In the genomic region with DNA sequence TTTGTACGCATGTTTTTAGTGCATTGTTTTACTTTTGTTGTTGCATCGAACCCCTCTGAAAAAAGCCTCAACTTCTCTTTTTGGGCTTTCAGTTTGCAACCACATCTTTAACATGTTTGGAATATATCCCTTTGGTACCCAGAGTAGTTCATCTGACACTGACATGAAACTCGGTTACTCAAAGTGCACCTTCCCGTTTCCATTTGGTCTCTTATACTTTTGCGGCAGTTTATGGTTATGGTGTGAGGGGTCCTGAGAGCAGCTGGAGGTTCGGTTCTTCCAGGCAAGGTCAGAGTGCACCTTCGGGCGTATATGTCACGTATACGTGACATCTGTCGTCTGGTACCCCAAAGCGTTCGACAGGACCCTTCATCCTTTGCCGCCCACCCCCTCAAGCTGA, we compare ENCODE assay signal across 8 mouse cellular contexts. TPM values are rescaled to one million over a fixed set of nuclear protein-coding genes. Genes with fewer than 3 reads are reported as not detected.
DNase-seq lines count a peak whose midpoint lies in the region; ATAC-seq and TF ChIP-seq lines count a peak whose summit lies in the region.

No protein-coding gene starts in this region.

- H3K36me3 ChIP-seq in liver, adult 2 months (ENCODE audit: control insufficient read depth, insufficient read depth, low read length), result no peaks in the 10 kb centered on the region
- H3K36me3 ChIP-seq in embryonic facial prominence, embryonic 14.5 days (ENCODE audit: control insufficient read depth, insufficient read depth, low read length), result no peaks in the 10 kb centered on the region
- peaks cover 3% of the 10 kb centered on the region; the same call in 1 of the 2 replicates for H3K36me3 ChIP-seq in intestine, postnatal 0 days (ENCODE audit: control insufficient read depth, insufficient read depth)
- H3K36me3 ChIP-seq in neural tube, embryonic 13.5 days, result no peaks in the 10 kb centered on the region

- no peak for DNase-seq in liver, adult 2 months (ENCODE audit: extremely low read depth, low read depth, low spot score)
- no peak for DNase-seq in liver
- DNase-seq in embryonic facial prominence, embryonic 14.5 days (ENCODE audit: low spot score), result no peak
- DNase-seq in thymus, postnatal 36 days, result no peak
- DNase-seq in urinary bladder, adult 2 months (ENCODE audit: low spot score), result no peak
- no peak for DNase-seq in adrenal gland, postnatal 36 days

- TF ChIP-seq CTCF in liver, adult 2 months (IDR thresholded peaks at IDR 0.05; ENCODE audit: low read depth, low read length), result no peak
- no peak for TF ChIP-seq CTCF in intestine, postnatal 0 days (IDR thresholded peaks at IDR 0.05; ENCODE audit: low read depth)

- H3K27me3 ChIP-seq in liver, adult 2 months (ENCODE audit: control insufficient read depth, insufficient read depth, low read length), result no peaks in the 10 kb centered on the region
- H3K27me3 ChIP-seq in embryonic facial prominence, embryonic 14.5 days (replicated peaks; ENCODE audit: control insufficient read depth, insufficient read depth, low read length), result peaks cover 68% of the 10 kb centered on the region
- H3K27me3 ChIP-seq in intestine, postnatal 0 days (replicated peaks; ENCODE audit: control insufficient read depth, insufficient read depth, low read length), result peaks cover 22% of the 10 kb centered on the region
- H3K27me3 ChIP-seq in neural tube, embryonic 13.5 days, result peaks cover 73% of the 10 kb centered on the region

- no peaks in the 10 kb centered on the region for H3K79me2 ChIP-seq in liver, adult 2 months (ENCODE audit: control insufficient read depth, insufficient read depth, low read length)

- peaks cover 6% of the 10 kb centered on the region for H3K4me1 ChIP-seq in liver, adult 2 months (ENCODE audit: control insufficient read depth, insufficient read depth, low read length)
- peaks cover 4% of the 10 kb centered on the region; the same call in 1 of the 2 replicates for H3K4me1 ChIP-seq in embryonic facial prominence, embryonic 14.5 days (ENCODE audit: control insufficient read depth, insufficient read depth, low read length)
- peaks cover 3% of the 10 kb centered on the region; the same call in 1 of the 2 replicates for H3K4me1 ChIP-seq in intestine, postnatal 0 days (replicated peaks; ENCODE audit: control insufficient read depth, insufficient read depth, low read length)
- H3K4me1 ChIP-seq in neural tube, embryonic 13.5 days (replicated peaks), result peaks cover 21% of the 10 kb centered on the region

- no peak for TF ChIP-seq POLR2A in liver, adult 2 months (IDR thresholded peaks at IDR 0.05; ENCODE audit: extremely low read depth, insufficient read depth, low read length)

- no peaks in the 10 kb centered on the region for H3K9me3 ChIP-seq in embryonic facial prominence, embryonic 14.5 days (ENCODE audit: control insufficient read depth, low read length)
- no peaks in the 10 kb centered on the region for H3K9me3 ChIP-seq in intestine, postnatal 0 days (ENCODE audit: control insufficient read depth)
- H3K9me3 ChIP-seq in neural tube, embryonic 13.5 days, result no peaks in the 10 kb centered on the region

- H3K27ac ChIP-seq in liver, adult 2 months (replicated peaks; ENCODE audit: insufficient read depth, low read depth, low read length), result no peak overlapping the region
- no peak overlapping the region for H3K27ac ChIP-seq in embryonic facial prominence, embryonic 14.5 days (replicated peaks; ENCODE audit: low read depth, low read length)
- peak overlapping the region; percentile 98; the same call in 1 of the 2 replicates for H3K27ac ChIP-seq in intestine, postnatal 0 days (ENCODE audit: low read depth, low read length)
- H3K27ac ChIP-seq in neural tube, embryonic 13.5 days (replicated peaks), result no peak overlapping the region

- peak overlapping the region; percentile 70; the same call in 1 of the 2 replicates for H3K4me3 ChIP-seq in liver, adult 2 months (ENCODE audit: insufficient read depth, low read depth, low read length)
- H3K4me3 ChIP-seq in embryonic facial prominence, embryonic 14.5 days (ENCODE audit: low read depth, low read length), result peak overlapping the region; percentile 60
- H3K4me3 ChIP-seq in intestine, postnatal 0 days (ENCODE audit: low read depth, low read length), result peak overlapping the region; percentile 74
- peak overlapping the region; percentile 72 for H3K4me3 ChIP-seq in neural tube, embryonic 13.5 days

- ATAC-seq in embryonic facial prominence, embryonic 14.5 days (ENCODE audit: low read depth), result no peak
- ATAC-seq in intestine, postnatal 0 days, result no peak
- no peak; the same call in 1 of the 2 replicates for ATAC-seq in neural tube, embryonic 13.5 days (ENCODE audit: low read depth)

- WGBS in liver, adult 2 months, result 37% methylated on average over 14 of the region's 14 CpGs
- 16% methylated on average over 14 of the region's 14 CpGs for WGBS in embryonic facial prominence, embryonic 14.5 days
- 21% methylated on average over 14 of the region's 14 CpGs for WGBS in intestine, postnatal 0 days
- 16% methylated on average over 14 of the region's 14 CpGs for WGBS in neural tube, embryonic 13.5 days

- no peak overlapping the region for H3K9ac ChIP-seq in liver, adult 2 months (ENCODE audit: low read depth, low read length)
- peak overlapping the region; percentile 68; the same call in 1 of the 2 replicates for H3K9ac ChIP-seq in embryonic facial prominence, embryonic 14.5 days (ENCODE audit: low read depth, low read length)
- no peak overlapping the region for H3K9ac ChIP-seq in intestine, postnatal 0 days (ENCODE audit: low read depth, low read length)
- peak overlapping the region; percentile 80 for H3K9ac ChIP-seq in neural tube, embryonic 13.5 days

- peak overlapping the region; percentile 97 for H3K4me2 ChIP-seq in embryonic facial prominence, embryonic 14.5 days (ENCODE audit: low read depth, low read length)
- peak overlapping the region; percentile 89 for H3K4me2 ChIP-seq in intestine, postnatal 0 days (replicated peaks; ENCODE audit: low read depth)
- H3K4me2 ChIP-seq in neural tube, embryonic 13.5 days, result peak overlapping the region; percentile 89

RNA-seq across cellular contexts. Expression of a gene that starts 0.3 kb away (rescaled TPM):
- total RNA-seq in liver, adult 2 months (2014; rRNA removed), result 8.8 and 10.0 TPM in 2 replicates
- 46.2 and 52.5 TPM in 2 replicates for polyA plus RNA-seq in liver, adult 2 months (2012; rRNA removed)
- polyA plus RNA-seq in embryonic facial prominence, embryonic 14.5 days (2014; fragmentation: Nextera tagmentation; extraction: Ambion mirVana), result 2.1 and 3.0 TPM in 2 replicates
- 26.5 TPM in 2 replicates for polyA plus RNA-seq in intestine, postnatal 0 days (2015; fragmentation: Nextera tagmentation; extraction: Ambion mirVana)
- polyA plus RNA-seq in neural tube, embryonic 13.5 days (2015; fragmentation: Nextera tagmentation; extraction: Ambion mirVana), result 3.3 TPM in 2 replicates
- polyA plus RNA-seq in urinary bladder, adult 2 months (2012; rRNA removed), result 17.1 and 21.8 TPM in 2 replicates
- total RNA-seq in adrenal gland, postnatal 36 days (2021), result 1 to 10 TPM; 5.4 to 9.4 TPM

RNA-seq across cellular contexts. Expression of a gene that starts 10.5 kb away (rescaled TPM):
- 64.5 and 67.9 TPM in 2 replicates for total RNA-seq in liver, adult 2 months (2014; rRNA removed)
- 80.6 and 87.6 TPM in 2 replicates for polyA plus RNA-seq in liver, adult 2 months (2012; rRNA removed)
- polyA plus RNA-seq in embryonic facial prominence, embryonic 14.5 days (2014; fragmentation: Nextera tagmentation; extraction: Ambion mirVana), result 177 and 183 TPM in 2 replicates
- 142 and 143 TPM in 2 replicates for polyA plus RNA-seq in intestine, postnatal 0 days (2015; fragmentation: Nextera tagmentation; extraction: Ambion mirVana)
- polyA plus RNA-seq in neural tube, embryonic 13.5 days (2015; fragmentation: Nextera tagmentation; extraction: Ambion mirVana), result 171 and 174 TPM in 2 replicates
- polyA plus RNA-seq in urinary bladder, adult 2 months (2012; rRNA removed), result 62.8 and 76.4 TPM in 2 replicates
- total RNA-seq in adrenal gland, postnatal 36 days (2021), result 10 to 100 TPM; 85.8 to 88.4 TPM

RNA-seq across cellular contexts. Expression of a gene that starts 17.3 kb away (rescaled TPM):
- 6.2 and 7.0 TPM in 2 replicates for total RNA-seq in liver, adult 2 months (2014; rRNA removed)
- 8.7 TPM in 2 replicates for polyA plus RNA-seq in liver, adult 2 months (2012; rRNA removed)
- 77.2 and 92.4 TPM in 2 replicates for polyA plus RNA-seq in embryonic facial prominence, embryonic 14.5 days (2014; fragmentation: Nextera tagmentation; extraction: Ambion mirVana)
- polyA plus RNA-seq in intestine, postnatal 0 days (2015; fragmentation: Nextera tagmentation; extraction: Ambion mirVana), result 18.5 and 20.4 TPM in 2 replicates
- 29.6 and 32.2 TPM in 2 replicates for polyA plus RNA-seq in neural tube, embryonic 13.5 days (2015; fragmentation: Nextera tagmentation; extraction: Ambion mirVana)
- 13.9 and 20.6 TPM in 2 replicates for polyA plus RNA-seq in urinary bladder, adult 2 months (2012; rRNA removed)
- 1 to 10 TPM; 2.2 to 3.5 TPM for total RNA-seq in adrenal gland, postnatal 36 days (2021)

RNA-seq across cellular contexts. Expression of a gene that starts 22.6 kb away (rescaled TPM):
- 179 and 237 TPM in 2 replicates for total RNA-seq in liver, adult 2 months (2014; rRNA removed)
- 147 and 154 TPM in 2 replicates for polyA plus RNA-seq in liver, adult 2 months (2012; rRNA removed)
- 15.7 and 18.5 TPM in 2 replicates for polyA plus RNA-seq in embryonic facial prominence, embryonic 14.5 days (2014; fragmentation: Nextera tagmentation; extraction: Ambion mirVana)
- 36.2 and 37.4 TPM in 2 replicates for polyA plus RNA-seq in intestine, postnatal 0 days (2015; fragmentation: Nextera tagmentation; extraction: Ambion mirVana)
- 32.7 and 35.1 TPM in 2 replicates for polyA plus RNA-seq in neural tube, embryonic 13.5 days (2015; fragmentation: Nextera tagmentation; extraction: Ambion mirVana)
- 81.4 and 105 TPM in 2 replicates for polyA plus RNA-seq in urinary bladder, adult 2 months (2012; rRNA removed)
- 10 to 100 TPM; 17.8 to 27.2 TPM for total RNA-seq in adrenal gland, postnatal 36 days (2021)

RNA-seq across cellular contexts. Expression of a gene that starts 25.7 kb away (rescaled TPM):
- total RNA-seq in liver, adult 2 months (2014; rRNA removed), result 8.4 and 9.3 TPM in 2 replicates
- 7.4 and 8.9 TPM in 2 replicates for polyA plus RNA-seq in liver, adult 2 months (2012; rRNA removed)
- polyA plus RNA-seq in embryonic facial prominence, embryonic 14.5 days (2014; fragmentation: Nextera tagmentation; extraction: Ambion mirVana), result 10.7 and 12.9 TPM in 2 replicates
- polyA plus RNA-seq in intestine, postnatal 0 days (2015; fragmentation: Nextera tagmentation; extraction: Ambion mirVana), result 9.3 and 9.6 TPM in 2 replicates
- polyA plus RNA-seq in neural tube, embryonic 13.5 days (2015; fragmentation: Nextera tagmentation; extraction: Ambion mirVana), result 7.1 and 11.6 TPM in 2 replicates
- 22.2 and 24.4 TPM in 2 replicates for polyA plus RNA-seq in urinary bladder, adult 2 months (2012; rRNA removed)
- total RNA-seq in adrenal gland, postnatal 36 days (2021), result 10 to 100 TPM; 35.1 to 42.1 TPM

Comparison
In these comparisons a context has a peak if more than half of its experiments do, and no peak if none do; other contexts are left out.
1. H3K9ac ChIP-seq: peak in embryonic facial prominence, embryonic 14.5 days (single experiment) and neural tube, embryonic 13.5 days (single experiment); none in liver, adult 2 months (single experiment) and intestine, postnatal 0 days (single experiment).
2. Peak in every context shown above with its lines, with median percentiles within 50 percentile points of each other: H3K4me3 ChIP-seq and H3K4me2 ChIP-seq.